Mouse (Mus musculus) cerebellum, adult 2 months (tissue): Measurements from ENCODE around the gene Castor2.

Experiments
- CTCF ChIP-seq: fragments of 200-500 bp; IDR thresholded peaks from 2 replicates; pipeline ENCODE4 v1.5.1; 2011; ENCODE audit warnings: low read depth, mild to moderate bottlenecking, control low read depth, low read length, moderate library complexity, borderline replicate concordance; ENCODE audit not compliant: insufficient read depth
- POLR2A ChIP-seq: fragments of 200-500 bp; IDR thresholded peaks from 2 replicates; pipeline ENCODE4 v1.6.1; 2011; ENCODE audit warnings: low read length, control low read depth, borderline replicate concordance; ENCODE audit not compliant: insufficient read depth

DNA sequence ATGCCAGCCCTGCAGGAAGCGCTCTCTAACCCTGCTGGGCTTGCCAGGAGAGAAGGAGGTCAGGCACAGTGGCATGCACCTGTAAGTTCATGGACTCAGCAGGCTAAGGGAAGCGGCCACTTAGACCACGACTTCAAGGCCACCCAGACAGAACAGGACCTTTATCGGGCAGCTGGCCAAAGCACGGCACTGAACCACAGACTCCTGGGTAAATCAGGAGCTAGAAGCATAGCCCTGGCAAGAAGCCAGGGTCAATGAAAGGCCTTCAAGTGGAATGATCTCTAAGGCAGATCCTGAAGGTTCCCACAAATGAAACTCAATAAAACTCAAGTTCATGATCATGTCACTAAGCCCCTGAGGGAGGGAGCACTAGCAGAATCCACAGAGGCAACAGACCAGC lies 65.2 kb downstream of the Castor2 start:
- TF ChIP-seq CTCF: no peak
- no peak for TF ChIP-seq POLR2A
